Mouse (Mus musculus) liver, embryonic 11.5 days (tissue): ENCODE data around the gene Mfn2. TPM values are rescaled to one million over a fixed set of nuclear protein-coding genes. Genes with fewer than 3 reads are reported as not detected.

Experiments
- ATAC-seq: fragments of 200-750 bp; cut with Nextera tagmentation; replicated peaks from 2 replicates; pipeline ENCODE4 v1.8.0; 2017; ENCODE audit warnings: moderate number of reproducible peaks, mild to moderate bottlenecking, moderate TSS enrichment, moderate library complexity; ENCODE audit not compliant: low FRiP score
- DNase-seq: peaks from one replicate; pipeline ENCODE4 v3.0.0-alpha.2; 2017; ENCODE audit warnings: low spot score
- H3K27ac ChIP-seq: fragments of 300-500 bp; sonication (generic); 2 replicates; pipeline ENCODE4 v1.5.1; 2014; ENCODE audit warnings: mild to moderate bottlenecking, low read depth, low read length, control low read depth
- H3K27me3 ChIP-seq: fragments of 300-500 bp; sonication (generic); replicated peaks from 2 replicates; pipeline ENCODE4 v1.6.1; 2014; ENCODE audit warnings: low read length, mixed read lengths; ENCODE audit not compliant: control insufficient read depth, insufficient read depth
- H3K36me3 ChIP-seq: fragments of 300-500 bp; sonication (generic); 2 replicates; pipeline ENCODE4 v1.6.1; 2014; ENCODE audit warnings: mild to moderate bottlenecking, low read length, moderate library complexity, mixed read lengths; ENCODE audit not compliant: control insufficient read depth, insufficient read depth
- H3K4me1 ChIP-seq: fragments of 300-500 bp; sonication (generic); replicated peaks from 2 replicates; pipeline ENCODE4 v1.6.1; 2014; ENCODE audit warnings: low read length, mixed read lengths; ENCODE audit not compliant: control insufficient read depth, insufficient read depth
- H3K4me2 ChIP-seq: fragments of 300-500 bp; sonication (generic); 2 replicates; pipeline ENCODE4 v1.6.1; 2014; ENCODE audit warnings: mild to moderate bottlenecking, control low read depth, moderate library complexity
- H3K4me3 ChIP-seq: fragments of 300-500 bp; sonication (generic); 2 replicates; pipeline ENCODE4 v1.5.1; 2014; ENCODE audit warnings: low read depth, low read length, control low read depth
- H3K9ac ChIP-seq: fragments of 300-500 bp; sonication (generic); 2 replicates; pipeline ENCODE4 v1.6.1; 2014; ENCODE audit warnings: low read depth, low read length, control low read depth
- H3K9me3 ChIP-seq: fragments of 300-500 bp; sonication (generic); 2 replicates; pipeline ENCODE4 v1.6.1; 2016; ENCODE audit warnings: low read length, inconsistent platforms, mixed read lengths; ENCODE audit not compliant: control insufficient read depth
- WGBS: fragments of 180-500 bp; shearing (Covaris S2); extraction: QIAGEN DNeasy Blood & Tissue Kit; methylation state at CpG from one replicate; pipeline ENCODE4 v1.1.7; 2014; 5-methylcytosine and 5-hydroxymethylcytosine counted together
- polyA plus RNA-seq: library from polyadenylated mRNA; unstranded; fragments of >200 nt; fragmentation: Nextera tagmentation; extraction: Ambion mirVana; gene quantifications from 2 replicates; pipeline ENCODE4 v1.2.1, GENCODE M21; 2014

Gene Mfn2
- polyA plus RNA-seq, result 36.0 and 37.6 TPM in 2 replicates

GRCm38 (mm10) chr4:147904313-147905089 lies at the start of gene Mfn2:
TSS of gene Mfn2 (minus strand) at chr4:147904704.
- peaks cover 13% of the 10 kb centered on the region; the same call in 1 of the 2 replicates for H3K36me3 ChIP-seq
- under 1% methylated on average over 59 of the region's 59 CpGs for WGBS
- no peaks in the 10 kb centered on the region for H3K27me3 ChIP-seq
- peaks cover 14% of the 10 kb centered on the region; the same call in 1 of the 2 replicates for H3K4me1 ChIP-seq
- H3K9me3 ChIP-seq, result no peaks in the 10 kb centered on the region
- DNase-seq (peak; percentile 91), ATAC-seq (peak; percentile 91)
- peak within 1 kb of the TSS; percentile 89 for H3K4me3 ChIP-seq
- peak within 1 kb of the TSS; percentile 80 for H3K4me2 ChIP-seq
- peak within 1 kb of the TSS; percentile 80 for H3K9ac ChIP-seq
- peak within 1 kb of the TSS; percentile 76 for H3K27ac ChIP-seq

- Histone ChIP-seq H3K9ac (no peak overlapping the region), H3K4me3 (no peak overlapping the region), H3K36me3 (0 out of 2 replicates have a peak, but pooled peaks cover 2% of the 10 kb centered on the region), H3K4me1 (no peaks in the 10 kb centered on the region), H3K27me3 (no peaks in the 10 kb centered on the region), H3K4me2 (no peak overlapping the region), H3K9me3 (no peaks in the 10 kb centered on the region), H3K27ac (no peak overlapping the region)
- ATAC-seq (0 out of 2 replicates have a peak, but pooled peaks have one; percentile 51), DNase-seq (no peak)
- WGBS, result 8% methylated on average over 4 of the region's 4 CpGs
These were observed 49.1 kb upstream of the Mfn2 start for GRCm38 (mm10) chr4:147953590-147953989.

- Histone ChIP-seq H3K9ac (no peak overlapping the region), H3K4me1 (peaks cover 2% of the 10 kb centered on the region; the same call in 1 of the 2 replicates), H3K36me3 (peaks cover 33% of the 10 kb centered on the region), H3K9me3 (no peaks in the 10 kb centered on the region), H3K4me2 (no peak overlapping the region), H3K4me3 (no peak overlapping the region), H3K27ac (no peak overlapping the region), H3K27me3 (no peaks in the 10 kb centered on the region)
- ATAC-seq (no peak), DNase-seq (no peak)
- WGBS, result no CpG with 5 or more reads among the region's 2 CpGs
These were observed 43.0 kb upstream of the Mfn2 start for GRCm38 (mm10) chr4:147947511-147947910.

- Histone ChIP-seq H3K4me1 (peaks cover 13% of the 10 kb centered on the region), H3K27ac (no peak overlapping the region), H3K4me2 (peak overlapping the region; percentile 99), H3K9me3 (no peaks in the 10 kb centered on the region), H3K9ac (0 out of 2 replicates have a peak overlapping the region, but pooled peaks have one; percentile 32), H3K36me3 (peaks cover 31% of the 10 kb centered on the region), H3K4me3 (no peak overlapping the region; the same call in 1 of the 2 replicates), H3K27me3 (no peaks in the 10 kb centered on the region)
- ATAC-seq (no peak), DNase-seq (no peak)
- WGBS, result 89% methylated on average over 1 of the region's 1 CpGs
These were observed 38.5 kb upstream of the Mfn2 start for GRCm38 (mm10) chr4:147943005-147943404.

- H3K27ac ChIP-seq, result peak overlapping the region; percentile 74
- H3K36me3 ChIP-seq, result peaks cover 24% of the 10 kb centered on the region
- peak overlapping the region; percentile 99 for H3K4me3 ChIP-seq
- WGBS, result 6% methylated on average over 72 of the region's 88 CpGs
- H3K4me2 ChIP-seq, result peak overlapping the region; percentile 99
- DNase-seq, result peak; percentile 52
- peak; percentile 67 for ATAC-seq
- no peaks in the 10 kb centered on the region for H3K27me3 ChIP-seq
- H3K9me3 ChIP-seq, result no peaks in the 10 kb centered on the region
- H3K4me1 ChIP-seq, result peaks cover 13% of the 10 kb centered on the region
- H3K9ac ChIP-seq, result peak overlapping the region; percentile 92
These were observed 36.8 kb upstream of the Mfn2 start for GRCm38 (mm10) chr4:147941045-147942020.

- DNase-seq, result peak; percentile 84
- Histone ChIP-seq H3K36me3 (peaks cover 17% of the 10 kb centered on the region), H3K4me1 (peaks cover 17% of the 10 kb centered on the region), H3K27me3 (no peaks in the 10 kb centered on the region), H3K9me3 (no peaks in the 10 kb centered on the region), H3K27ac (peak within 1 kb of the TSS; percentile 74), H3K4me2 (peak within 1 kb of the TSS; percentile 99), H3K9ac (peak within 1 kb of the TSS; percentile 92), H3K4me3 (peak within 1 kb of the TSS; percentile 99)
- under 1% methylated on average over 32 of the region's 35 CpGs for WGBS
- ATAC-seq, result peak; percentile 73
These were observed 36.1 kb upstream of the Mfn2 start, which contains the start of gene 2510039O18Rik for GRCm38 (mm10) chr4:147940576-147941044. TSS of gene 2510039O18Rik (plus strand) at chr4:147940895.

- no peaks in the 10 kb centered on the region for H3K9me3 ChIP-seq
- H3K4me3 ChIP-seq, result 0 out of 2 replicates have a peak overlapping the region, but pooled peaks have one; percentile 99
- 0 out of 2 replicates have a peak overlapping the region, but pooled peaks have one; percentile 10 for H3K9ac ChIP-seq
- no peak overlapping the region for H3K27ac ChIP-seq
- peaks cover 12% of the 10 kb centered on the region for H3K36me3 ChIP-seq
- no peak for DNase-seq
- peak overlapping the region; percentile 51 for H3K4me2 ChIP-seq
- WGBS, result 63% methylated on average over 9 of the region's 9 CpGs
- no peaks in the 10 kb centered on the region for H3K27me3 ChIP-seq
- peaks cover 17% of the 10 kb centered on the region for H3K4me1 ChIP-seq
- no peak for ATAC-seq
These were observed 35.6 kb upstream of the Mfn2 start for GRCm38 (mm10) chr4:147940111-147940510.
